Mouse (Mus musculus): Measurements from ENCODE around the gene Smyd3. TPM values are rescaled to one million over a fixed set of nuclear protein-coding genes. Genes with fewer than 3 reads are reported as not detected.
"Not testable (repeated sequence)": the region's sequence is repeated elsewhere in the genome, so short reads cannot be mapped to it uniquely, and the experiment has no call there.

Smyd3 gene
- total RNA-seq (2021) = 1 to 10 TPM; 4.3 to 5.1 TPM
- long read RNA-seq, experiment 1, partial matches to known transcripts = 1 of 1 reads
- long read RNA-seq, experiment 1, other reads (novel, unspliced or antisense) = 0 of 1 reads
- long read RNA-seq, experiment 2 = 0 reads

DNA sequence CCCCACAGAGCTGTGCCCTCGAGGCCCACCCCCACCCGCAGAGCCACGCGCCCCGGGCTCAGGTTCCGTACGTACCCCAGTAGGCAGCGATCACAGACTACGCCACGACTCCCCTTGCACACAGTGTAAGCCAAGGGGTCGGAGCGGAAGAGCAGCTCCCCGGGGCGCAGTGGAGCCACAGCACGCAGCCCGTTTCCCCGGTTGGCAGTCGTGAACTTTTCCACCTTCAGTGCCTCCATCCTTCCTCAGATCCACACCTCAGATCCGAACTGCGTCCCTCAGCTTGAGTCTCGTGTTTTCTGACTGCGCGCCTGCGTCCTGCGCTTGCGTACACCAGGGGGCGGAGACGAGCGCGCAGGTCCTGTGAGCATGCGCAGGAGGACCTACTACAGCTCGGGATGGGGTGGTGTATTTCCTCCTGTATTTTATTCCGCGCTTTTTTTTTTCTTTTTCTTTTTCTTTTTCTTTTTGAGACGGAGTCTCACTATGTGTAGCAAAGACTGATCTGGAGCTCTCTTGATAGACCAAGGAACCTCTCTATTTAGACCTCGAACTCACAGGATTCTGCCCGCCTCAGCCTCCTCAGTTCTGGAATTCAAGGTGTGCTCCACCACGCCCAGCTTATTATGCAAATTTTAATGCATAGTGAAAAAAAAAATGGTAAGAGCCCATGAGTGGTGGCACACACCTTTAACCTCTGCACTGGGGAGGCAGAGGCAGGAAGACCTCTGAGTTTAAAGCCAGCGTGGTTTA, at the start of gene Smyd3:
TSS of gene Smyd3 (minus strand) at position 329 of the 753 bp plus-strand sequence.
- peak; percentile 79 for DNase-seq
- intact Hi-C loops (cut with DNase I; ENCODE audit: low total_unique reads) = loop anchor here (5.0 kb wide), 1 partner anchor 104 kb away; no protein-coding TSS in a partner anchor

DNA sequence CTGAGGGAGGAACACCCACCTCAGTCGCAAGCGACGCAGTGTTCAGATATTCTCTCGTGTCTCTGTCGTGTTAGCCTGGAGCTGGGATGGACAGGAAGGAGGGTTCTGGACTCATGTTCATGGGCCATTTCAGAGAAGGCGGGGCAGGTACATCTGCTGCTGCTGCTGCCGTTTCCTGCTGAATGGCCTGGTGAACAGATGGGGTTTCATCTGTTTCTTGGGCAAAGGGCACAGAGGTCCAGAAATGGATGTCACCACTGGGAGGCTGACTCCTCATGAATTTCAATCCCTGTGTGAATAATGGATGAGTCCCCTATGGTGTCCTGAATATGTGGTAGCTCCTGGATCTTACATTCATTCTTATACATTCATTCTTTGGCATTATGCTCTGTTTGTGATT, 49.7 kb upstream of the Smyd3 start:
- intact Hi-C loops (cut with DNase I; ENCODE audit: low total_unique reads) = no loop called here

DNA sequence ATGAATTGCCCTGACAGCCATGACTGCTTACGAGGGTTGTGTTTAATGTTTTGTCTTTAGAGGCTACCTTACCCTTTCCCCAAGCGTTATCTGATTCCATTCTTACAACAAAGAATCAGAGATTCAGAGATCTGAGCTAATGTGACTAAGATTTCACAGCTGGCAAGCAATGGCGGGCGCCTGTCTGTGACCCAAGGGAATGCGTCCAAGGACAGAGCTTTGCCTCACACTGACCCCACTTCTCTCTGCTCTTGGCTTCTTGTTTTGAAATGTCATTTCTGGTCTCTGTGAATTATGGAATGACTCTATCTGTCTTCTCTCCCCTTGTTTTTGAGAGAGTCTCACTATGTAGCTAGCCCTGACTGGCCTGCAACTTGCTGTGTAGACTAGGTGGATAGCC, 46.1 kb upstream of the Smyd3 start:
- intact Hi-C loops (cut with DNase I; ENCODE audit: low total_unique reads) = no loop called here
- peak; percentile 31 for DNase-seq

More for the DNA sequence above, 49.7 kb upstream of the Smyd3 start:
- no peak for DNase-seq

DNA sequence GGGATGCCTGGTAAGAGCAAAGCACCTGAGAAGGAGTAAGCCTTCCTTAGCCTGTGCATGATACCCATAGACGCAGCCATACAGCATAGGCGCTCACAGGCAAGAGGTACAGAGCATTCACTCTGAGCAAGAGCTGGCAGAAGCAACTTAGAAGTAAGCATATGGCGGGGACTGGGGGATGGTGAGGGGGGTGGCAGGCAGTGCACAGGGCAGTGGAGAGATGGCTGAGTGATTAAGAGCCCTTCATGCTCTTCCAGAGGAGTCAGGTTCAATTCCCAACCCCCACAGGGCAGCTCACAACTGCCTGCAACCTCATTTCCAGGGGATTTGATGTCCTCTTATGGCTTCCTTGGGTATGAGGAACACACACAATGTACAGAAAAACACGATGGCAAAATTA, 45.4 kb upstream of the Smyd3 start:
- no peak for DNase-seq
- intact Hi-C loops (cut with DNase I; ENCODE audit: low total_unique reads) = no loop called here

DNA sequence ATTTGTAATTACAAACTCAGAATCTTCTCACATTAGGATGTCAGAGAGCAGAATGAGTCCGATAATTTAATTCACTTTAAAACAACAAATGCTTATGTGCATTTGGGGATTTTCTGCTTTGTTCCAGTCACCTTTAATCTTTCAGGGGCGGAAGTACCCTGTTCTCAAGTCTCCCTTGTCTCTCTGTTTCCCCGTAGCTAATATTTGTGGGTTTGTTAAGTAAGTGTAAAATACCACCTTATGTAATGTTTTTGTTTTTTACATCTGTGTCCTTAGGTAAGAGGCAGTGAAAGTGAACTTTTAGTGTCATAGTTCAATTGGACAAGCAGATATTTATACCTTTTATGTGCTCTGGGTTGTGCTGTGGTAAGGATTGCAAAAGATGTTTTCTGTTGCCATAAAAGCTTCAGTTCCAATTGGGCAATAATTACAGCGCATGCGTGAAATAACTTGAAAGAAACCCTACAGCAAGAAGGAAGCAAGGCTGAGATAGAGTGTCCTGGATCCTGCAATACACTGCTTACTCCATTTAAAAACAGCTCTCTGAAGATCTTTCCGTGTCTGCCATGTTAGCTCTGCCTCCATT, 43.1 kb upstream of the Smyd3 start:
- no peak for DNase-seq
- intact Hi-C loops (cut with DNase I; ENCODE audit: low total_unique reads) = no loop called here

DNA sequence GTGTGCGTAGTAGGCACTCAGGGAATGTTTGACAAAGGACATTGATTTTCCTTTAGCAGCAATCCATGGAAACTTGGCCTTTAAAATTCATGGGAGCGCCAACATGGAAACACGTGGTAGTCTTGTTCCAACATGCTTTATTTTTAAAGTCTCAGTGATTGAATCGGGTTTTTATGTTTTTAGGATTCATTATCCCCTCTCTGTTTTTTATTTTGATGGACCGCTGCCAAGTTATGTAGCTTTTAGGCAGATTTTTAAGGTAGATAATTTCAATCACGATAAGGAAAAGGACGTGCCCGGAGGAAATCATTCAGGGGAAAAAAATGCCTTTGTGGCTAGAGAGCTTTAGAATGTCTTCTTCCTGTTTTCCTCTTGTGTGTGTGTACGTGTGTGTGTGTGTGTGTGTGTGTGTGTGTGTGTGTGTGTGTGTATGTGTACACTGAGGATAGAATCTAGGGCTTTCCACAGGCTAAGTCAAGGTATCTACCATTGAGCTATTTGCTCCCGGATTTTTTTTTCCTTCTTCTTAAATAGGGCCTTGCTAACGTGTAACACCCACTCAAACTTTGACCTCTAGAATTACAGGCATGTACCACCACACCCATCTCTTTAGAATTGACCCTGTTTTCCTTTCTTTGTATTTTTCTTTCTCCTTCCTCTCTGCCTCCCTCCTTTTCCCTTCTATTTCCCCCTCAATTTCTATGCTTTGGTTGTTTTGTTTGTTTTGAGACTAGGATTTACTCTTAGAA, 41.8 kb upstream of the Smyd3 start:
- intact Hi-C loops (cut with DNase I; ENCODE audit: low total_unique reads) = no loop called here
- no peak for DNase-seq

DNA sequence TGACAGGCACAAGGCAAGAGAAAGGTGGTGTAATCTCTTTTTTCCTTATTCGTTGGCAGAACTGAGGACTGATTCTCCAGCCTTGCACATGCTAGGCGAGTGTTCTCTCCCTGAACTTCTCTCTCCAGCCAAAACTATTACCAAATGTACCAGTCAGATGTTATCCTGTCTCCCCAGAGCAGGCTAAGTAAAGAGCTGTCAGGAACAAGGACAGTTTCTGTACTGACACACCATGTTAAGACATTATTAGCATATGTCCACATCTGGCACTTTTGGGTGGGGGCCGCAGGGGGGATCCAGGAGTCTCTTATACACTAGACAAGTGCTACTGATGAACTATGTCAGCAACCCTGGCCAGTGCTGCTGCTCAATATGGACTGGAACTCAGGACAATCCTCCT, 39.1 kb upstream of the Smyd3 start:
- intact Hi-C loops (cut with DNase I; ENCODE audit: low total_unique reads) = no loop called here
- no peak for DNase-seq

DNA sequence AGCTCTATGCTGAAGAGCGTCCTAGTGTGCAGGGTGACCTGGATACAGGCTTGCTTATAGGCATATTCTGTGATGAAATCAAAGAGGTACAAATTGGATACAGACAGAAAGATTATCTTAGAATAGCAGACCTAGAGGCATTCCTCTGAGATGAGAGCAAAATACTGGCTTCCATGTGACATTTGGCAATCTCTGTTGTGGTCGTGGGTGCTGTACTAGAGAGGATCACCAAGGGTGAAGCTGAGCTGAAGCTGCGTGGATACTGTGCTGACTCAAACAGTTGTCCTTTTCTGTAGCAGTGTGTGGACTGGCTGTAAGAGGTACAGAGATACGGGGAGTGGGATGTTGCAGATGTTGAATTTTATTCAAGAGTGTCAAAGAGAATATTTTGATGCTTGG, 36.1 kb upstream of the Smyd3 start:
- intact Hi-C loops (cut with DNase I; ENCODE audit: low total_unique reads) = no loop called here
- no peak for DNase-seq

DNA sequence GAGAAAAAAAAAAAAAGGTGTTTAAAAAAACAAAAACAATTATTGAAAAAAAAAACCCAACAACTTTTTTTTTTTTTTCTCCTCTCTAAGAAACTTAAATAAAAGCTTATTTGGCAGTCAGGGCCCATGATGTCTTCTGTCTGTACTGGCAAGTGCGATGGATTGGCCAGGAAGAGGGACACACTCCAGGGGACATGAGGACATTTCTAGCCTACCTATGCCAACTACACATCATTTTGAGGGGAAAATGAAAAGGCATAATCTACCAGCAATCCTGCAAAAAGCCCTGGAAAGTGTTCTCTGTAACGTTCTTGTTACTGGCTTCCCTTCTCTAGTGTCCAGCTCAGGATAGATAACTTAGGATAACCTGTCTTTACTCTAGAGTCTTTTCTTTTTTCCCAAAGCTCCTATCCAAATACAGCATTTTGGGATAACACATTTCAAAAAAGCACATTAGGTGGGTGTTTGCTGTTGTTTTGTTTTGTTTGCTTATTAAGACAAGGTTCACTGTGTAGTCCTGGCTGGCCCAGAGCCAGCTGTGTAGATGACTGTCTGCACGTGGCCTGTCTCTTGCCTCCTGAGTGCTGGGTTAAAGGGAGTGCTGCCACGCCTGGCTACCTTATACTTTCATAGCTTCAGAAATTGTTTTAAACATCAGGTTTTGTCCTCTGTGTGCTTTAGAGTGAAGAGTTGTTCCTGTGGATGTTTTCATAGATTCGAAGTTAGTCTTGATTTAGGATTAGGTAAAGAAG, 35.5 kb upstream of the Smyd3 start:
- intact Hi-C loops (cut with DNase I; ENCODE audit: low total_unique reads) = no loop called here
- DNase-seq = no peak

DNA sequence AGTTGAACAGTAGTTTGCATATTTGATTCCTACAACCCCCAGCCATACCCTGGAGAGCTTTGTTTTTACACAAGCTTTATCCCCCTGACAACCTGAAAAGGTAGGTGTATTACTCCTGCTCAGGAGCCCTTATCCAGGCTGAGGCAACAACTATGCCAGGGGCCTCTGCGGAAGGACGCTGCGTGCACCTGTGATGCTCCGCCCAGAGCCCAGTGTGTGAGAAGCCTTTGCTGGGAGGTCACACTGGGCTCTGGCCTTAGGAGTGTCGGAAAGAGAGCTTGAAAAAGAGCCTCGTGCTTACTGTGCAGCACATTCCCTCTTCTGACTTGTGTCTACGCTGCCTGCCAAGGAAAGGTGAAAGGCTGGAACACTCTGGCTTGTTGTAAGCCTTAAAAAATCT, 34.9 kb upstream of the Smyd3 start:
- intact Hi-C loops (cut with DNase I; ENCODE audit: low total_unique reads) = no loop called here

DNA sequence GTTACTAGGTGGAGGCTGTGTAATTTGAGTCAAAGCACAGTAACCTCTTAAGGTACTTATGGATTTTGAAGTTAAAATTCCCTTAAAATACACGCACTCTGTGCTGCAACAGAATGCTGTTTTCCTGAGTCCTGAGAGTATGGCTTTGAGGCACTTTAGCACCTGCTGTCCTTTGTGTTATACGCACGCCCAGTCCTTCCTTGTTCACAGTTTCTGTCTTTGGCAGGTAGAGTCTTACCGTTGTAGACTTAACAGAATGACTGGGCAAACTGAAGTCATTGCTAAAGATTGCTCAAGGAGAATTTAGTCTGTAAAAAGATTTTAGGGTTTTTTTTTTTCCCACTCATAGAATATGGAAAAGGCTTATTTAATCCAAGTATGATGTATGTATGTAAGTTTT, 34.1 kb upstream of the Smyd3 start:
- no peak for DNase-seq
- intact Hi-C loops (cut with DNase I; ENCODE audit: low total_unique reads) = no loop called here

More for the DNA sequence above, 34.9 kb upstream of the Smyd3 start:
- DNase-seq = no peak

DNA sequence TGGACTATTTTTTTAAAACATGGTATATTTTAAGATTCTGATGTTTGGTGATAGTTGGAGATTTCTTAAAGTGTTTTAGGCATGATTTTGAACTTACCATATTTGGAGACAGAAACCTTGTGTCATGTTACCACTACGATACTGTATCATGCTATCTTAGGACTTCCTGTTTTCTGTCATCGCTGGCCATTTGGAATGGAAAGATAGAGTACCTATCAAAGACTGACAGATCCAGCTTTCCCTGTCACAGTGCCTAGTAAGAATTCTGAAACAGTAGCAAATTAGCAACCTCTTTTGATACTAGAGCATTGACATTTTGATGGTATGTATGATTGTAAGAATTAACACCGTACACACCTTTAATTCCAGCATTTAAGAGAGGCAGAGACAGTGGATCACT, 33.5 kb upstream of the Smyd3 start:
- intact Hi-C loops (cut with DNase I; ENCODE audit: low total_unique reads) = no loop called here
- DNase-seq = no peak

DNA sequence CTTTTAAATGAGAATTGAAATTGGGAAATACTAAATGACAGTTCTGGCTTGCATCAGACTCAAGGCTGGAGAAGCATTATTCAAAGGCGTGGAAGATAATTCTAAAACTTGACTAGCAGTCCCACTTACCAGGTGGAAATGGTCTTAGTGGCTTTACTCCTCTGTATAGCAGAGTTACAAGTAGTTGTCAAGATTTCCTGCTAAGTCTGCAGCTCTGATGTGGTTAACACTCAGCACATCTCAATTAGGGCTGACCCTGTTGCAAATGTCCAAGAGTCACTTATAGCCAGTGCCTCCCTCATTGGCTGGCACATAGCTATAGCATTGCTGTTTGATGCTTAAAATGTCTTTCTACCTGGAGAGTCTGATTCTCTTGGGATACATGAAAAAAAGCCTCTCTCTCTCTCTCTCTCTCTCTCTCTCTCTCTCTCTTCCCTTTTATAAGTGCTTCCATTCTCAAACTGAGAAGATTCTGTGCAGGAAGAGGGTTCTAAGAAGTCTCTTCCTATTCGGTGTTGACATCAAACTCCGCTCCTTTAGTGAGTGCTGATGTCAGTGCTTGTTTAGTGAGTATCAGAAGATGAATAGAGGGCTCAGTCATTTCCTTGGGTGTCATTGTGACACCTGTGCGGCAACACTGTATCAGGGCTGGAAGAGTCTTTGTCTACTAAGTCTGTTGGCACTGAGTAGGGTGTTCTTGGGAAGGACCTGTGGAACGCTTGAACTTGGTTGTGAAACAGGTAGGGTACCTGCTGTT, 31.3 kb upstream of the Smyd3 start:
- intact Hi-C loops (cut with DNase I; ENCODE audit: low total_unique reads) = no loop called here
- DNase-seq = no peak

DNA sequence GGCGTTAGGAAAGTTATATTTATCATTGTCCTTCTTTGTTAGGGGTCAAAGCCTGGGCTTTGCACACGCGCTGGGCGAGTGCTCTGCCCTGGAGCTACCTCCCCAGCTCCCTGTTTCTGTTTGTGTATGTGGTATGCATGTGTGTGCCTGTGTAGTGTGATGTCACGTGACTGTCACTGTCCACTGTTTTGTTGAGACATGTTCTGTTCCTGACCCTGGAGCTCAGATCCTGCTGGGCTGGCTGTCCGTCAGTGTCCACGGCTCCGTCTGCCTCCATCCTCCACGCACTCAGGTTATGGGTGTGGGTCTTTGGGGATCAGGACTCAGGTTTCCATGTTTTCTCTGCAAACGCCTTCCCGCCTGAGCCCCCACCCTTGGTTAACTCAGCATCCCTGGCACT, 30.4 kb upstream of the Smyd3 start:
- DNase-seq = no peak
- intact Hi-C loops (cut with DNase I; ENCODE audit: low total_unique reads) = no loop called here

DNA sequence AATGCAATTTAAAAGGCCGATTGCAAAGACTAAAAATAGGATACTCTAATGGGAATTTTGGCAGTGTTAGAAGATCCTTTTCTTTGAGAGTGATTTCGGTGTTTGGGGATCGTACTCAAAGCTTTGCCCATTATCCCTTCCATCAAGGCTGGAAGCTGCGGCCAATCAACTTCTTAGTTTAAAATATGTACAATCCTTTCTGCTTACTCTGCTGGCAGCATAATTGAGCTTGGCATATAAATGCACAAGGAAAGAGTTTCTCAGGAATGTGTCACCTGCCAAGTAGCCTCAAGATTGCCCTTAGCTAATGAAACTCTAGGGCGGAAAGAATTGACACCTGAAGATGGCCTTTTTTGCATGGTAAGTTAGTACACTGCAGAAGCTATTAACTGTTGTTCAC, 29.3 kb upstream of the Smyd3 start:
- no peak for DNase-seq
- intact Hi-C loops (cut with DNase I; ENCODE audit: low total_unique reads) = no loop called here

DNA sequence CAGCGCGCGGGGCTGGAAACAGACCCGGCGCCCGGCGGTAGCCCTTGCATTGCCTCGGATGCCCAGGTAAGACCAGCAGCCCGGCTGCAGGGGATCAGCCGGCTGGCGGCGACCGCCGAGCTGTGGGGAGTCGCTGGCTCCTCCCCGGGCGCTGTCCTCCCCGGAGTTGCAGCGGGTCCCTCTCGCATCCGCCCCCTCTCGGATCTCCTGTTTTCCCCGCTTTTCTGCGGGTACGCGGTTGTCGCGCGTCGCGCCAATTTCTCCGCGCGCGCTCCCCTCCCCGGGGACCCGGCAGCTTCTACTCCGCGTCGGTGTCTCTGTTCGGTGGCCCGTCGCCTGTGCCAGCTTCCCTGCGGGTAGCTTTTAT, 28.7 kb upstream of the Smyd3 start:
- DNase-seq = no peak
- intact Hi-C loops (cut with DNase I; ENCODE audit: low total_unique reads) = no loop called here

DNA sequence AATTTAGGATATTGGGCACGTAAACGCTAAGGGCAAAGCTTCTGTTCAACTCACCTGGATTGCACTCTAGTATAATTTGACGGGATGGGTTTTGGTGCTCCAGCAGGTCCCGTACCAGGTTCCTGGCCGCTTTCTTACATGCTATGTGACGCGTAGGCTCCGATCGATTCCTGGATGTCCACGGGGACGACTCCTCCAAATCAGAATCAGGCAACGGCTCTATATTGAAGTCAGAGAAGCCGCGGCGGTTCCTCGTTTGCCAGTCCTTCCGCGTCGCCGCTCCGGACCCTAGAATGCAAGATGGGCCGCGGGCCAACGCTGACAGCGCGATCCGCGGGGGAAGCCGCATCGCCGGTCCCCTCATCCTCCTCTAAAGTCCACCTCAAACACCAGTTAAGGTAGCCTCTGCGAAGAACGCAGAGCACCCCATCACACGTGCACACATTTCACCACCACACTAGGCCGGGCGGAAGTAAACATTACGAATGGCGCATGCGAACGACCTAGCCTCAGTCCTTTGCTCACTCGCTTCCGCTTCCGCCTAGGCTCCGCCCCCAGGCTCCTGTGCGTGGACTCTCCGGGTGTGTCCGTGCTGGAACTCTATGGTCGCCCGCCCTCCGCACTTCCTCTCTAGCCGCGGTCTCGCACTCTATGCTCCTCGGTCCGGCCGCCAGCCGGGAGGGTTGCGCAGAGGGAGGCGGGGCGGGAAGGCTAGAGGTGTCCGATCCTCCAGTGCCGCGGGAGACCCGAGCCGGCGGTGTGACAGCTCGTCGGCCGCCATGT, 28.1 kb upstream of the Smyd3 start, which contains the start of the genes Tfb2m and Cnst:
TSS of gene Tfb2m (minus strand) at position 500 of the 783 bp plus-strand sequence.
TSS of gene Cnst (plus strand) at position 603 of the 783 bp plus-strand sequence.
- intact Hi-C loops (cut with DNase I; ENCODE audit: low total_unique reads) = not testable (repeated sequence)
- DNase-seq = peak; percentile 98

DNA sequence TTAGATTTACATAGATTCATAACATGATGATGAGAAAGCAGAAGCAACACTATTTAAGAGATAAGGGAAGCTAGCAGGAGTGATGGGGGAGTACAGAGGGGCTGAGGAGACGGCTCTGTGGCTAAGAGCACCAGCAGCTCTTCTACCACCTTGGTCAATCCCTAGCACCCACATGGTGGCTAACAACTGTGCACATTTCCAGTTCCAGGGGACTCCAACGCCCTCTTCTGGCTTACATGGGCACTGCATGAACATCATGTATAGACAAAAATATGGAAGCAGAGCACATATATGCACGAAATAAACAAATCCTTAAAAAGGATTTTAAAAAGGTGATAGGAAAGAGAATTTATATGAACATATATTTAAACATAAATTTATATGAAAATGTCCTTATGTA, 23.7 kb upstream of the Smyd3 start:
- intact Hi-C loops (cut with DNase I; ENCODE audit: low total_unique reads) = loop anchor here (5.0 kb wide), 1 partner anchor 71 kb away; no protein-coding TSS in a partner anchor

More for the DNA sequence above, 23.7 kb upstream of the Smyd3 start:
- DNase-seq = no peak
